Mouse (Mus musculus) CD4-positive, CD25-positive, alpha-beta regulatory T cell, adult 2 months (primary cell): ENCODE data around the gene Nrp2.

Experiments used
- DNase-seq: peaks from one replicate; pipeline ENCODE4 v3.0.0-alpha.2; 2012; ENCODE audit warnings: low read depth, low spot score

The Nrp2 gene

GRCm38 (mm10) chr1:62780068-62780761, 77.1 kb downstream of the Nrp2 start:
- DNase-seq = no peak

GRCm38 (mm10) chr1:62782155-62782554, 79.1 kb downstream of the Nrp2 start:
- DNase-seq = no peak

GRCm38 (mm10) chr1:62782573-62782972, 79.5 kb downstream of the Nrp2 start:
- DNase-seq = no peak

GRCm38 (mm10) chr1:62783354-62784083, 80.4 kb downstream of the Nrp2 start:
- DNase-seq = no peak

- DNase-seq = no peak
Measured at GRCm38 (mm10) chr1:62784084-62784392, 81.0 kb downstream of the Nrp2 start.

- peak; percentile 73 for DNase-seq
Measured at GRCm38 (mm10) chr1:62786255-62786654, 83.2 kb downstream of the Nrp2 start.

- no peak for DNase-seq
Measured at GRCm38 (mm10) chr1:62787546-62787945, 84.5 kb downstream of the Nrp2 start.

- DNase-seq = no peak
Measured at GRCm38 (mm10) chr1:62794223-62794895, 91.3 kb downstream of the Nrp2 start.

GRCm38 (mm10) chr1:62794896-62795255, 91.8 kb downstream of the Nrp2 start:
- DNase-seq = no peak

GRCm38 (mm10) chr1:62795307-62796037, 92.4 kb downstream of the Nrp2 start:
- DNase-seq = peak; percentile 62

- no peak for DNase-seq
Measured at GRCm38 (mm10) chr1:62796038-62796647, 93.1 kb downstream of the Nrp2 start.

- DNase-seq = no peak
Measured at GRCm38 (mm10) chr1:62799427-62799826, 96.3 kb downstream of the Nrp2 start.

GRCm38 (mm10) chr1:62800351-62800750, 97.3 kb downstream of the Nrp2 start:
- no peak for DNase-seq

- no peak for DNase-seq
Measured at GRCm38 (mm10) chr1:62801429-62801828, 98.3 kb downstream of the Nrp2 start.

- DNase-seq = no peak
Measured at GRCm38 (mm10) chr1:62801842-62802241, 98.8 kb downstream of the Nrp2 start.

- DNase-seq = no peak
Measured at GRCm38 (mm10) chr1:62803544-62803943, 100.5 kb downstream of the Nrp2 start.

GRCm38 (mm10) chr1:62806014-62806413, 102.9 kb downstream of the Nrp2 start:
- DNase-seq = no peak

- DNase-seq = no peak
Measured at GRCm38 (mm10) chr1:62808395-62808794, 105.3 kb downstream of the Nrp2 start.

GRCm38 (mm10) chr1:62809601-62810228, 106.6 kb downstream of the Nrp2 start:
- DNase-seq = no peak

- no peak for DNase-seq
Measured at GRCm38 (mm10) chr1:62811141-62811540, 108.1 kb downstream of the Nrp2 start.
